Mouse (Mus musculus) neural tube, embryonic 12.5 days (tissue): ENCODE data around the gene Asap2. TPM values are rescaled to one million over a fixed set of nuclear protein-coding genes. Genes with fewer than 3 reads are reported as not detected.

Experiments
- ATAC-seq: fragments of 200-750 bp; cut with Nextera tagmentation; 2 replicates; pipeline ENCODE4 v1.8.0; 2017; ENCODE audit warnings: low read depth, mild to moderate bottlenecking, moderate TSS enrichment, moderate library complexity; ENCODE audit not compliant: low FRiP score
- H3K27ac ChIP-seq: fragments of 300-500 bp; sonication (generic); 2 replicates; pipeline ENCODE4 v1.5.1; 2016
- H3K27me3 ChIP-seq: fragments of 300-500 bp; sonication (generic); replicated peaks from 2 replicates; pipeline ENCODE4 v1.6.1; 2016; ENCODE audit warnings: mild to moderate bottlenecking
- H3K36me3 ChIP-seq: fragments of 300-500 bp; sonication (generic); 2 replicates; pipeline ENCODE4 v1.6.1; 2016; ENCODE audit warnings: mild to moderate bottlenecking
- H3K4me1 ChIP-seq: fragments of 300-500 bp; sonication (generic); 2 replicates; pipeline ENCODE4 v1.6.1; 2016
- H3K4me2 ChIP-seq: fragments of 300-500 bp; sonication (generic); replicated peaks from 2 replicates; pipeline ENCODE4 v1.6.1; 2016; ENCODE audit warnings: mild to moderate bottlenecking
- H3K4me3 ChIP-seq: fragments of 300-500 bp; sonication (generic); 2 replicates; pipeline ENCODE4 v1.5.1; 2016
- H3K9ac ChIP-seq: fragments of 300-500 bp; sonication (generic); 2 replicates; pipeline ENCODE4 v1.6.1; 2016; ENCODE audit warnings: mild to moderate bottlenecking
- H3K9me3 ChIP-seq: fragments of 300-500 bp; sonication (generic); 2 replicates; pipeline ENCODE4 v1.6.1; 2016; ENCODE audit warnings: mild to moderate bottlenecking
- WGBS: fragments of 180-500 bp; shearing (Covaris S2); methylation state at CpG from one replicate; pipeline ENCODE4 v1.1.7; 2016; 5-methylcytosine and 5-hydroxymethylcytosine counted together
- polyA plus RNA-seq: library from polyadenylated mRNA; unstranded; fragments of >200 nt; fragmentation: Nextera tagmentation; extraction: Ambion mirVana; gene quantifications from 2 replicates; pipeline ENCODE4 v1.2.1, GENCODE M21; 2016

Asap2 gene
- polyA plus RNA-seq, 1 experiment from 2014 or later: 16.6 TPM

GRCm38 (mm10) chr12:21205799-21206198, 215.5 kb downstream of the Asap2 start:
- no peaks in the 10 kb centered on the region for H3K27me3 ChIP-seq
- H3K9ac ChIP-seq: no peak overlapping the region
- H3K4me1 ChIP-seq: peaks cover 9% of the 10 kb centered on the region
- 93% methylated on average over 4 of the region's 4 CpGs for WGBS
- H3K27ac ChIP-seq: no peak overlapping the region
- H3K9me3 ChIP-seq: no peaks in the 10 kb centered on the region
- no peak overlapping the region for H3K4me2 ChIP-seq
- H3K36me3 ChIP-seq: peaks cover 44% of the 10 kb centered on the region
- no peak overlapping the region for H3K4me3 ChIP-seq
- no peak for ATAC-seq

- no peak overlapping the region for H3K9ac ChIP-seq
- H3K27ac ChIP-seq: no peak overlapping the region
- peaks cover 36% of the 10 kb centered on the region; the same call in 1 of the 2 replicates for H3K36me3 ChIP-seq
- H3K4me2 ChIP-seq: no peak overlapping the region
- no peak overlapping the region for H3K4me3 ChIP-seq
- no peaks in the 10 kb centered on the region for H3K27me3 ChIP-seq
- WGBS: 95% methylated on average over 5 of the region's 5 CpGs
- ATAC-seq: no peak
- H3K4me1 ChIP-seq: peaks cover 9% of the 10 kb centered on the region
- H3K9me3 ChIP-seq: no peaks in the 10 kb centered on the region
Observed at GRCm38 (mm10) chr12:21207422-21207821, 217.2 kb downstream of the Asap2 start.

GRCm38 (mm10) chr12:21208172-21208795, 218.0 kb downstream of the Asap2 start:
- no peak for ATAC-seq
- Histone ChIP-seq H3K9me3 (no peaks in the 10 kb centered on the region), H3K9ac (no peak overlapping the region), H3K4me1 (peaks cover 9% of the 10 kb centered on the region), H3K36me3 (peaks cover 41% of the 10 kb centered on the region), H3K27ac (no peak overlapping the region), H3K4me3 (no peak overlapping the region), H3K27me3 (no peaks in the 10 kb centered on the region), H3K4me2 (no peak overlapping the region)
- WGBS: 89% methylated on average over 11 of the region's 11 CpGs

GRCm38 (mm10) chr12:21209273-21209672, 219.0 kb downstream of the Asap2 start:
- Histone ChIP-seq H3K4me2 (no peak overlapping the region), H3K27ac (no peak overlapping the region), H3K4me3 (no peak overlapping the region), H3K36me3 (peaks cover 42% of the 10 kb centered on the region), H3K9me3 (no peaks in the 10 kb centered on the region), H3K27me3 (no peaks in the 10 kb centered on the region), H3K9ac (no peak overlapping the region), H3K4me1 (peaks cover 8% of the 10 kb centered on the region)
- ATAC-seq: no peak
- WGBS: 86% methylated on average over 10 of the region's 10 CpGs

- 93% methylated on average over 17 of the region's 17 CpGs for WGBS
- Histone ChIP-seq H3K36me3 (peaks cover 49% of the 10 kb centered on the region), H3K9ac (no peak overlapping the region), H3K27ac (no peak overlapping the region), H3K4me2 (no peak overlapping the region), H3K4me3 (no peak overlapping the region), H3K4me1 (no peaks in the 10 kb centered on the region), H3K27me3 (no peaks in the 10 kb centered on the region), H3K9me3 (no peaks in the 10 kb centered on the region)
- ATAC-seq: no peak
Observed at GRCm38 (mm10) chr12:21212876-21213275, 222.6 kb downstream of the Asap2 start.

- H3K4me2 ChIP-seq: no peak overlapping the region
- no peaks in the 10 kb centered on the region for H3K9me3 ChIP-seq
- no peak overlapping the region for H3K27ac ChIP-seq
- ATAC-seq: no peak
- H3K27me3 ChIP-seq: no peaks in the 10 kb centered on the region
- no peak overlapping the region for H3K9ac ChIP-seq
- H3K4me3 ChIP-seq: no peak overlapping the region
- 91% methylated on average over 8 of the region's 8 CpGs for WGBS
- peaks cover 48% of the 10 kb centered on the region for H3K36me3 ChIP-seq
- no peaks in the 10 kb centered on the region for H3K4me1 ChIP-seq
Observed at GRCm38 (mm10) chr12:21214551-21215165, 224.4 kb downstream of the Asap2 start.

- peaks cover 51% of the 10 kb centered on the region for H3K36me3 ChIP-seq
- H3K4me2 ChIP-seq: no peak overlapping the region
- H3K9me3 ChIP-seq: no peaks in the 10 kb centered on the region
- WGBS: 91% methylated on average over 11 of the region's 11 CpGs
- H3K27ac ChIP-seq: no peak overlapping the region
- H3K4me3 ChIP-seq: no peak overlapping the region
- no peaks in the 10 kb centered on the region for H3K4me1 ChIP-seq
- no peak for ATAC-seq
- H3K27me3 ChIP-seq: no peaks in the 10 kb centered on the region
- H3K9ac ChIP-seq: no peak overlapping the region
Observed at GRCm38 (mm10) chr12:21217776-21218444, 227.7 kb downstream of the Asap2 start.

- Histone ChIP-seq H3K27me3 (no peaks in the 10 kb centered on the region), H3K9me3 (no peaks in the 10 kb centered on the region), H3K4me2 (no peak overlapping the region), H3K27ac (no peak overlapping the region), H3K9ac (no peak overlapping the region), H3K36me3 (peaks cover 32% of the 10 kb centered on the region), H3K4me1 (no peaks in the 10 kb centered on the region), H3K4me3 (no peak overlapping the region)
- 75% methylated on average over 1 of the region's 1 CpGs for WGBS
- ATAC-seq: no peak
Observed at GRCm38 (mm10) chr12:21220596-21220995, 230.3 kb downstream of the Asap2 start.

- peaks cover 11% of the 10 kb centered on the region for H3K36me3 ChIP-seq
- H3K9me3 ChIP-seq: no peaks in the 10 kb centered on the region
- no peak for ATAC-seq
- no peak overlapping the region for H3K9ac ChIP-seq
- 88% methylated on average over 4 of the region's 4 CpGs for WGBS
- no peaks in the 10 kb centered on the region for H3K4me1 ChIP-seq
- no peak overlapping the region for H3K4me3 ChIP-seq
- H3K27ac ChIP-seq: no peak overlapping the region
- no peaks in the 10 kb centered on the region for H3K27me3 ChIP-seq
- no peak overlapping the region for H3K4me2 ChIP-seq
Observed at GRCm38 (mm10) chr12:21223923-21224322, 233.7 kb downstream of the Asap2 start.

- H3K4me2 ChIP-seq: no peak overlapping the region
- no peak overlapping the region for H3K4me3 ChIP-seq
- no peaks in the 10 kb centered on the region for H3K4me1 ChIP-seq
- H3K9me3 ChIP-seq: no peaks in the 10 kb centered on the region
- peaks cover 20% of the 10 kb centered on the region for H3K36me3 ChIP-seq
- no peak overlapping the region for H3K9ac ChIP-seq
- 78% methylated on average over 8 of the region's 8 CpGs for WGBS
- no peak for ATAC-seq
- H3K27me3 ChIP-seq: no peaks in the 10 kb centered on the region
- no peak overlapping the region for H3K27ac ChIP-seq
Observed at GRCm38 (mm10) chr12:21225358-21225757, 235.1 kb downstream of the Asap2 start.

- H3K9me3 ChIP-seq: no peaks in the 10 kb centered on the region
- H3K4me1 ChIP-seq: no peaks in the 10 kb centered on the region
- no peak overlapping the region for H3K9ac ChIP-seq
- H3K36me3 ChIP-seq: peaks cover 25% of the 10 kb centered on the region
- H3K4me2 ChIP-seq: no peak overlapping the region
- ATAC-seq: no peak
- no peak overlapping the region for H3K4me3 ChIP-seq
- WGBS: 92% methylated on average over 9 of the region's 9 CpGs
- H3K27me3 ChIP-seq: no peaks in the 10 kb centered on the region
- H3K27ac ChIP-seq: no peak overlapping the region
Observed at GRCm38 (mm10) chr12:21226316-21226715, 236.1 kb downstream of the Asap2 start.

- ATAC-seq: no peak; the same call in 1 of the 2 replicates
- no peak overlapping the region for H3K27ac ChIP-seq
- H3K4me2 ChIP-seq: no peak overlapping the region
- H3K27me3 ChIP-seq: no peaks in the 10 kb centered on the region
- H3K4me1 ChIP-seq: no peaks in the 10 kb centered on the region
- WGBS: 68% methylated on average over 6 of the region's 6 CpGs
- H3K9ac ChIP-seq: no peak overlapping the region
- H3K9me3 ChIP-seq: no peaks in the 10 kb centered on the region
- peaks cover 32% of the 10 kb centered on the region for H3K36me3 ChIP-seq
- H3K4me3 ChIP-seq: no peak overlapping the region
Observed at GRCm38 (mm10) chr12:21227076-21227980, 237.1 kb downstream of the Asap2 start.
